Mouse (Mus musculus): Measurements from ENCODE around the gene Mup4.

DNA sequence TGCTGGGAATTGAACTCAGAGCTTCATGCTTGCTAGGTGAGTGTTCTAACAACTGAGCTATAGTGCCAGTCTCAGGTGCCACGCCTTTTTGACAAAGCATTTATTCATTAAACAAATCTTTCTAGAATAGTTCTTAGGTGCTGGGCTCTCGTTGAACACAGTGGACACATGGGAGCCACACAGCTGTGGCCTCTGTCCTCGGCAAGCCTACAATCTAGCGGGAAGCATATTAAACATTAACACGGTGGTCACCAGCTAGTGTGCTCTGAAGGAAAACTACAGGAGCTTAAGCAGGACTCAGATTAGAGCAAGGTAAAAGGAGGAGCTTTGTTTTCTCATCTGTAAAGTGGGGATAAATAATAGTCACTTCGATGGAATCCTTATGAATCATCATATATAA is 53.4 kb downstream of the Mup4 start:
- TF ChIP-seq POLR2A (IDR thresholded peaks at IDR 0.05; ENCODE audit: insufficient read depth, low read depth, low read length) (no peak), CTCF (IDR thresholded peaks at IDR 0.05; ENCODE audit: insufficient read depth, low read depth, low read length) (no peak)
